Mouse (Mus musculus): Measurements from ENCODE around the gene Atg14.

DNA sequence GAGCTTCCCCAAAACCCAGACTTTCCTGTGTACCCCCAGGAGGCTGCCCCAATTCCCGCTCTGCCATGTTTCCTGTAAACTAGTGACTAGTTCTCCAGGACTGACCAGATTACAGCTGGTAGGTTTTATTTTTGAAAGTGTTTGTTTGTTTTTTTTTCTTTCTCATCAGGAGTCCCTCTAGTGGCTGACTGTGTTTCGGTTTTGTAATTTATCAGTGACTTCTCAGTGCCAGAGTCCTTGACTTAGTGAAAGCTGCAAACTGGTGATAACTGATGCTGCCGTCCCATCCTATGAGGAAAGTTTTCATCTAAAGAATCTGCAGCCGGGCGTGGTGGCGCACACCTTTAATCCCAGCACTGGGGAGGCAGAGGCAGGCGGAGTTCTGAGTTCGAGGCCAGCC, 54.8 kb downstream of the Atg14 start:
- TF ChIP-seq POLR2A (IDR thresholded peaks at IDR 0.05; ENCODE audit: low read depth, low read length) (no peak), CTCF (IDR thresholded peaks at IDR 0.05; ENCODE audit: borderline replicate concordance, insufficient read depth, low read length) (no peak)
